Mouse (Mus musculus) forebrain, embryonic 13.5 days (tissue): ENCODE results near the gene Pcyt1a. TPM values are rescaled to one million over a fixed set of nuclear protein-coding genes. Genes with fewer than 3 reads are reported as not detected.

ENCODE experiments used
- ATAC-seq: fragments of 200-750 bp; cut with Nextera tagmentation; 2 replicates; pipeline ENCODE4 v1.8.0; 2017
- H3K27ac ChIP-seq: fragments of 300-500 bp; sonication (generic); 2 replicates; pipeline ENCODE4 v1.5.1; 2015; ENCODE audit warnings: inconsistent platforms, mild to moderate bottlenecking, moderate library complexity
- H3K27me3 ChIP-seq: fragments of 300-500 bp; sonication (generic); 2 replicates; pipeline ENCODE4 v1.6.1; 2015; ENCODE audit warnings: mild to moderate bottlenecking, inconsistent platforms
- H3K36me3 ChIP-seq: fragments of 300-500 bp; sonication (generic); 2 replicates; pipeline ENCODE4 v1.6.1; 2015; ENCODE audit warnings: mild to moderate bottlenecking, inconsistent platforms; ENCODE audit not compliant: poor library complexity, severe bottlenecking
- H3K4me1 ChIP-seq: fragments of 300-500 bp; sonication (generic); 2 replicates; pipeline ENCODE4 v1.6.1; 2015; ENCODE audit warnings: inconsistent platforms
- H3K4me2 ChIP-seq: fragments of 300-500 bp; sonication (generic); 2 replicates; pipeline ENCODE4 v1.6.1; 2015; ENCODE audit warnings: inconsistent platforms, mild to moderate bottlenecking, moderate library complexity
- H3K4me3 ChIP-seq: fragments of 300-500 bp; sonication (generic); 2 replicates; pipeline ENCODE4 v1.5.1; 2015; ENCODE audit warnings: mild to moderate bottlenecking, inconsistent platforms
- H3K9ac ChIP-seq: fragments of 300-500 bp; sonication (generic); 2 replicates; pipeline ENCODE4 v1.6.1; 2015; ENCODE audit warnings: mild to moderate bottlenecking, inconsistent platforms
- H3K9me3 ChIP-seq: fragments of 300-500 bp; sonication (generic); replicated peaks from 2 replicates; pipeline ENCODE4 v1.6.1; 2016; ENCODE audit warnings: inconsistent platforms
- WGBS: fragments of 180-500 bp; shearing (Covaris S2); methylation state at CpG from one replicate; pipeline ENCODE4 v1.1.7; 2015; 5-methylcytosine and 5-hydroxymethylcytosine counted together
- polyA plus RNA-seq: library from polyadenylated mRNA; unstranded; fragments of >200 nt; fragmentation: Nextera tagmentation; extraction: Ambion mirVana; gene quantifications from 2 replicates; pipeline ENCODE4 v1.2.1, GENCODE M21; 2015

The Pcyt1a gene
- polyA plus RNA-seq, 1 experiment from 2014 or later, result 44.1 TPM

DNA sequence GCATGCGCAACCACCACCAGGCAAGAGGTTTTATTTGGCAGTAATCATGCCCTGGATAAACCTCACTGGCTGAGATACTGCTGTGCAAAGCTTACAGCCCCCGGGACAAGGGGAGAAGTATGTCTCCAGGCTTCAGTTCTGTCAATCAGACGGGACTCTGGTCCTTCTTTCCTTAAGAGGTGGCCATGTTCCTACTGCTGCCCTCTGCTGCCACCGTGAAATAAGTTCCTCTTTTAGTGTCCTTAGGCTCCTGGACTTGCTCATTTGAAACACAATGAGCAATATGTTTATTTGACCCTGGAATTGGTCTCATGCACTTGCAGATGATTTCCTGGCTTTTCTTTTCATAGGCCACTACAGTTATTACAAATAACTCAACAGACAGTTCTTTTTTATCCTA lies 29.8 kb downstream of the Pcyt1a start:
- Histone ChIP-seq H3K9ac (no peak overlapping the region), H3K36me3 (peaks cover 32% of the 10 kb centered on the region), H3K9me3 (no peaks in the 10 kb centered on the region), H3K4me3 (no peak overlapping the region), H3K4me2 (no peak overlapping the region), H3K4me1 (no peaks in the 10 kb centered on the region), H3K27me3 (no peaks in the 10 kb centered on the region), H3K27ac (no peak overlapping the region)
- ATAC-seq, result no peak
- 57% methylated on average over 4 of the region's 4 CpGs for WGBS

DNA sequence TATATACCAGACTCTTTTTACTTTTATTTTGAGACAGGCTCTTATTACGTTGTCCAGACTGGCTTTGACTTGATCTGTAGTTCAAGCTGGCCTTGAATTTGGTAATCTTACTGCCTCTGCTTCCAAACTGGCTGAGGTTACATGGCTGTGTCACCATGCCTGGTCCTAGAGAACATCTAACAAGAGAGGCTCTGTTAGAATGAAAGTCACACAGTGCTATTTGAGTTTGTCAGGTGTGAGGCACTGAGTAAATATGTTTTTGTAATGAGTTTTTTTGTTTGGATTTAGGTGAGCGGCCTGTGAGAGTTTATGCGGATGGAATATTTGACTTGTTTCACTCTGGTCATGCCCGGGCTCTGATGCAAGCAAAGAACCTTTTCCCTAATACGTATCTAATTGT lies 31.0 kb downstream of the Pcyt1a start:
- H3K36me3 ChIP-seq, result peaks cover 26% of the 10 kb centered on the region
- no peaks in the 10 kb centered on the region for H3K4me1 ChIP-seq
- no peak overlapping the region for H3K4me2 ChIP-seq
- 96% methylated on average over 5 of the region's 5 CpGs for WGBS
- no peak overlapping the region for H3K27ac ChIP-seq
- H3K27me3 ChIP-seq, result no peaks in the 10 kb centered on the region
- H3K4me3 ChIP-seq, result no peak overlapping the region
- ATAC-seq, result no peak
- no peaks in the 10 kb centered on the region for H3K9me3 ChIP-seq
- no peak overlapping the region for H3K9ac ChIP-seq

DNA sequence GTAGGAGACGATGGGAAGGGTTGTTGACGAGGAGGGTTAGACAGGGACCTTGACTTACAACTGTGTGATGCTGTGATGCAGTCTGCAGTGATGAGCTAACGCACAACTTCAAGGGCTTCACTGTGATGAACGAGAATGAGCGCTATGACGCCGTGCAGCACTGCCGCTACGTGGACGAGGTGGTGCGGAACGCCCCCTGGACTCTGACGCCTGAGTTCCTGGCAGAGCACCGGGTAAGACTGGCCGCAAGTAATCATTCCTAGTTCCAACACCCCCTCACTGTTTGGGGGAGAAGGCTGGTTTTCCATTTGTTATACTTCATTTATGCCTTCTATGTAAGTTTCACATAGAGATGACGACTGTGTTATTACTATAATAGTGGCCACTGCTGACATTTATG lies 32.2 kb downstream of the Pcyt1a start:
- H3K9ac ChIP-seq, result no peak overlapping the region
- no peak overlapping the region for H3K27ac ChIP-seq
- H3K9me3 ChIP-seq, result no peaks in the 10 kb centered on the region
- peaks cover 35% of the 10 kb centered on the region for H3K36me3 ChIP-seq
- no peaks in the 10 kb centered on the region for H3K4me1 ChIP-seq
- no peak overlapping the region for H3K4me3 ChIP-seq
- H3K27me3 ChIP-seq, result no peaks in the 10 kb centered on the region
- no peak overlapping the region for H3K4me2 ChIP-seq
- WGBS, result 93% methylated on average over 16 of the region's 16 CpGs
- ATAC-seq, result no peak

DNA sequence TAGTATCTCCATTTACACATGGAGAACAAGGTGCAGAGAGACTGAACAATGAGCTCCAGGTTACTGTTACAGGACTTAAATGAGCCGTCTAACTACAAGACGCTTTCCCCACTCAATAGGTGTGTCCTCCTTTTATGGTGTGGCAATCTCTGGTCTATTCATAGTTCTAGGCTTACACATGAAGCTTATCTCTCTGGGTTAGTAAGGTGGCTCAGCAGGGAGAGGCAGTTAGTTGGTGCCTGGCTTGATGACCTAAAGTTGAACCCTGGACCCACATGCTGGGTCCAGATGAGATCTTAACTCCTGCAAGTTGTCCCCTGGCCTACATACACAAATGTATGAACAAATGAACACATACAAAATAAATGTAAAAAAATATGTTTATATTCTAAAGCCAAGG lies 32.7 kb downstream of the Pcyt1a start:
- Histone ChIP-seq H3K9me3 (no peaks in the 10 kb centered on the region), H3K27ac (no peak overlapping the region), H3K36me3 (peaks cover 40% of the 10 kb centered on the region), H3K9ac (no peak overlapping the region), H3K4me3 (no peak overlapping the region), H3K4me1 (no peaks in the 10 kb centered on the region), H3K27me3 (no peaks in the 10 kb centered on the region), H3K4me2 (no peak overlapping the region)
- WGBS, result 88% methylated on average over 2 of the region's 2 CpGs
- ATAC-seq, result no peak

DNA sequence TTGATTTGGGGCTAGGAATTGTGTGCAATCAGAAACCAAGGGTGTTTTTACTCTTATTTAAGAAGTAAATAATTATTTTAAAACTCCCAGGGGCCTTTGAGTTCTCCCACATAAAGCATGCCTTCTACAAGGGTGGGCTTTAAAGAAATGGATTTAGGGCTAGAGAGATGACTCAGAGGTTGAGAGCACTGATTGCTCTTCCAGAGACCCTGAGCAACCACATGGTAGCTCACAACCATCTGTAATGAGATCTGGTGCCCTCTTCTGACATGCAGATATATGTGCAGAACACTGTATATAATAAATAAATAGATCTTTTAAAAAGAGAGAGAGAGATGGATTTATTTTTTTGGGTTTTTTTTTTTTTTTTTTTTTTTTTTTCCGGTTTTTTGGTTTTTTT lies 34.2 kb downstream of the Pcyt1a start:
- H3K9ac ChIP-seq, result no peak overlapping the region
- H3K4me1 ChIP-seq, result no peaks in the 10 kb centered on the region
- no peak overlapping the region for H3K27ac ChIP-seq
- 0% methylated on average over 1 of the region's 1 CpGs for WGBS
- H3K27me3 ChIP-seq, result no peaks in the 10 kb centered on the region
- no peak overlapping the region for H3K4me2 ChIP-seq
- ATAC-seq, result no peak
- H3K4me3 ChIP-seq, result no peak overlapping the region
- no peaks in the 10 kb centered on the region for H3K9me3 ChIP-seq
- H3K36me3 ChIP-seq, result peaks cover 53% of the 10 kb centered on the region

DNA sequence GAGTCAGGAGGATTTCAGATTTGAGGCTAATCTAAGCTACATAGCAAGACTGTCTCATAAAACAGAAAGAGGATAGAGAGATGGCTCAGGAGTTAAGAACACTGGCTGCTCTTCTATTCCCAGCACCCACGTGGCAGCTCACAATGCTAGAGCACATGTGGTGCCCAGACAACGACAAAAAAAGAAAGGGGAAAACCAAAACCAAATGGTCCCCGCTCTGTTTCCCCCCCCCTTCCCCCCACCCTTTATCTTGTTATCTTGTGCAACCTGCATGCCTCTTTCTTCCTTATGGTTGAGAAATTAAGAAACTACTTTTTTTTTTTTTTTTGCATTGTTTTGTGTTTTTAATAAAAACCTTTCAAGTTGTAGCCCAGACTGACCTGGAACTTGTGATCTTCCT lies 37.8 kb downstream of the Pcyt1a start:
- H3K9me3 ChIP-seq, result no peaks in the 10 kb centered on the region
- H3K27ac ChIP-seq, result no peak overlapping the region
- H3K9ac ChIP-seq, result no peak overlapping the region
- peaks cover 73% of the 10 kb centered on the region for H3K36me3 ChIP-seq
- no peaks in the 10 kb centered on the region for H3K4me1 ChIP-seq
- WGBS, result 92% methylated on average over 3 of the region's 3 CpGs
- H3K27me3 ChIP-seq, result no peaks in the 10 kb centered on the region
- no peak for ATAC-seq
- no peak overlapping the region for H3K4me3 ChIP-seq
- H3K4me2 ChIP-seq, result no peak overlapping the region

DNA sequence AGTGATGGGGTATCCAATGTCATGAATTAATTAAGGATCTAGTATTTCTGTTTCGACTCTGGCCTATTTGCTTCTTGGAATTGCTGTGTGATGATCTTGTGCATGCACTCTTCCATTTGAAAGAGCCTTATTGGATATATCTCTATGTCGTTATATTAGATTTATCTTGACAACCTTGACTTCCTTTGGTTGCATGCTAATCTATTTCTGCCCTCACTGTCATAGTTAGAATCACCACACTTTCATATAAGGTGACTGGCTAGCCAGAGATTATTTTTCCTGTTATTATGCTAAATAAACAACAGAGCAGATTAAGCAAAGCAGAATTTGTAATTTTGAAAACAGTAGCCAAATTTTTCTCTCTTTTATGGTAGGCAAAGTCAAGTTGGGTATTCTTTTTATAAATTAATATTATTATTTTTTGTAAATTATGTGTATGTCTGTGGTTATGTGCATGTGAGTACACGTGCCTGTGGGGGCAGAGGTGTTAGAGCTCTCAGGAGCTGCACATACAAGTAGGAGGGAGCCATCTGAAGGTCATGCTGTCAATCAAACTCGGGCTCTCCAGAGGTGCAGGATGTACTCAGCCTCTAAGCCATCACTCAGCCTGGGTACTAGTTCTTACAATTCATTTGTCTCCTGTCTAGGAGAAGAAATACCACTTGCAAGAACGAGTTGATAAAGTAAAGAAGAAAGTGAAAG lies 38.8 kb downstream of the Pcyt1a start:
- Histone ChIP-seq H3K27ac (no peak overlapping the region), H3K27me3 (no peaks in the 10 kb centered on the region), H3K4me2 (no peak overlapping the region), H3K36me3 (peaks cover 66% of the 10 kb centered on the region), H3K4me3 (no peak overlapping the region), H3K9ac (no peak overlapping the region), H3K9me3 (no peaks in the 10 kb centered on the region), H3K4me1 (no peaks in the 10 kb centered on the region)
- 83% methylated on average over 5 of the region's 5 CpGs for WGBS
- no peak for ATAC-seq

DNA sequence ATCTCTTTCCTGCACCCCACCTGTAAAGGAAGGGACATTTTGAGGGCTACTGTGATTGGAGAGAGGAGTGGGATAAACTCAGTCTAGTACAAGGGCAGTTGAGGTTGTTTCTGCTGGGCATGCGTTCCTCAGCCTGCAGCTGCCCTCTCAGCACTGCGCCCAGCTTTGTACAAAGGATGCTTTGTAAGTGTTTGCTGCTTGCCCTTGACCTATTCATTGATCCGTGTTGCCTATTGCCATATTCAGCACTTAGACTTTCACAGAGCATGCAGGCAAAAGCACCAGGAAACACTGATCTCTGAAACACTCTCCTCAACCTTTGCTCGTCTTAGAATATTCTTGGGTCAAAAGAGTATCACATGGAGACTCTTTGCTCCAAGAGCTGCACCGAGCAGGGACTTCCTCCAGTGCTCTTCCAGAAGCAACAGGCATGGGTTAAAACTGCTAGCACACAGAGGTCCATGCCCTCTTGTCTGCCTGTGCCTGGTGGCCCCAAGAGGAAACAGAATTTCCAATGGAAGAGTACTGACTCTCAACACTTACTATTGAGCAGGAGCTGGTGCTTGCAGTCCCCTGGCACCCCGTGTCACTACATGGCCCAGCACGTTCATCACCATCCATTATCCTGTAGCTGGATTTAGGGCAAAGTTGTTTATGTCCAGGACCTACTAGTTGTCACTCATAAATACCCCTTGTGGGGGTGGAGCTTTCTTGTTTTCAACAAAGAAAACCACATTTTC lies 41.7 kb downstream of the Pcyt1a start:
- Histone ChIP-seq H3K4me2 (no peak overlapping the region), H3K36me3 (peaks cover 55% of the 10 kb centered on the region), H3K27ac (no peak overlapping the region), H3K9ac (no peak overlapping the region), H3K4me3 (no peak overlapping the region), H3K27me3 (no peaks in the 10 kb centered on the region), H3K9me3 (no peaks in the 10 kb centered on the region), H3K4me1 (no peaks in the 10 kb centered on the region)
- WGBS, result 71% methylated on average over 7 of the region's 7 CpGs
- ATAC-seq, result no peak

DNA sequence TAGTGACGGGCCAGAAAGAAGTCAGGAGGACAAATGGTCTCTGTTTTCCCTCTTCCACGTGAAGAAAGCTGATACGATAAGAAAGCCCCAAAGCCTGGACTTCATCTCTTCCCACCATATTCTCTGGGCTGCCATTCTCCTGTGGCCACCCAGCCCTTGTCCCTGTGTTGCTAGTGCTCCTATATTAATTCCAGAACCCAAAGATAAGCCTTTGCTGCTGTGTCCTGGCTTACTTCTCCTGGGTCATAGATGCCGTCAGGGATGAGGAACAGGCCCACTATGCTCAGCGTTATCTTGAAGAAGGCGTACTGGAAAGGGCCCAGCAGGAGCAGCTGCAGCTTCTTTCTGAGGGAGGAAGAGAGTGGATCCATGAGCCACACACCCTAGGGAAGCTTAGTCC lies 46.6 kb downstream of the Pcyt1a start:
- 95% methylated on average over 6 of the region's 6 CpGs for WGBS
- Histone ChIP-seq H3K4me1 (no peaks in the 10 kb centered on the region), H3K9ac (no peak overlapping the region), H3K36me3 (peaks cover 10% of the 10 kb centered on the region), H3K4me2 (no peak overlapping the region), H3K9me3 (no peaks in the 10 kb centered on the region), H3K27me3 (no peaks in the 10 kb centered on the region), H3K27ac (no peak overlapping the region), H3K4me3 (no peak overlapping the region)
- ATAC-seq, result no peak

DNA sequence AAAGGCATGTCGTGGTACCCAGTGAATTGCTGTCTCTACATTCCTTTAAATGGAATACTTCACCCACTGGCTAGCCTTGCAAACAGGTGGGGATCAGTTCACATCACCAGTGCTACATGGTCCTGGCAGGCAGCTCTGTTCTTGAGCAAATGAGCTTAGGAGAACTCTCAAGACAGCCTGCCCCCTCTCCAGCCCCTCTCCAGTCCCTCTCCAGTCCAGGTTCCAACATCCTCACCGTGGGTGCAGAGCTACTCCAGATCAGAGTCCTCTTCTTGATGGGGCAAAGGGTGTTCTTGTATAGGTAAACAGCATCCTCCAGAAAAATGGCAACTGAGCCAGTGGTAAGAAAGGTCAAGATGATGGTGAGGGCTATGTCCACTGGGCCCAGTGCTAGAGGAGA lies 48.7 kb downstream of the Pcyt1a start:
- Histone ChIP-seq H3K27ac (no peak overlapping the region), H3K4me3 (no peak overlapping the region), H3K9me3 (no peaks in the 10 kb centered on the region), H3K9ac (no peak overlapping the region), H3K27me3 (no peaks in the 10 kb centered on the region), H3K36me3 (no peaks in the 10 kb centered on the region), H3K4me1 (no peaks in the 10 kb centered on the region), H3K4me2 (no peak overlapping the region)
- ATAC-seq, result no peak
- 77% methylated on average over 2 of the region's 2 CpGs for WGBS

DNA sequence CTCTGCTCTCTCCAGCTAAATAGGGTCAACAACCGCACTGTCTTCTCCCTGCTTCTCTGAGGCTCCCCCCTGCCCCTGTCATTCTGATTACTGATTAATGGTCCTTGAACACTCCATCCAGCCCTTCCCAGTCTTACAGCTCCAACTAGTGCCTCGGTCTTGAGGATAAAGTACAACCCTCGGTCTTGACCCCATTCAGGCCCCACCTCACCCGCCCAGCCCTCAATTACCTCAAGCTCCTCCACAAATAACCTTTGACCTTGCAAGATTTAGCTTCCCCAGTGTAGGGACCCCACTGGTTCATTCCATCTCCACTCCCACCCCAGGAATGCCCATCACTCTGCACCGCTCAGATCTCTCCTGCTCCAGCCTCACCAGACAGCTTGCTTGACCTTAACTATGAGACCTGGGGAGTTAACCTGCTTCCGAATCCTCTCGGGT lies 53.7 kb downstream of the Pcyt1a start:
- Histone ChIP-seq H3K4me1 (no peaks in the 10 kb centered on the region), H3K4me2 (no peak overlapping the region), H3K27me3 (no peaks in the 10 kb centered on the region), H3K9ac (no peak overlapping the region), H3K9me3 (no peaks in the 10 kb centered on the region), H3K4me3 (no peak overlapping the region), H3K36me3 (no peaks in the 10 kb centered on the region), H3K27ac (no peak overlapping the region)
- WGBS, result 55% methylated on average over 7 of the region's 7 CpGs
- ATAC-seq, result no peak

DNA sequence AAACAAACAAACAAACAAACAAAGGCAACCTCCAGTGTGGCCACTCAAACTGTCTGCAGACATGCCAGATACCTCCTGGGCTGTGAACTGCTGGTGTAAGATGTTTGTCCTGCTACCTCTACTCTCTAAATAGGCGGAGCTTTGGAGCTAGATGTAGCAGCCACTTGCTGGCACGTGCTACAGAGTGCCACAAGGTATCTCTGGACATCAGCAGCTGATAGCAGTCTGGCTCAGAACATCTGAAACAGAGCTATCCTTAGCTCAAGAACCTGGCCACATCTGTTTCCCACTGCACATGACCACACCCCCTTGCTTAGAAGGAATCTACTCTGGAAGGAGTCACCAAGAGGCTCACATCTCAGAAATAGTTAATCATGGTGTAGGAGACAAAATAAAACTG lies 54.5 kb downstream of the Pcyt1a start:
- H3K27me3 ChIP-seq, result no peaks in the 10 kb centered on the region
- H3K4me3 ChIP-seq, result no peak overlapping the region
- H3K36me3 ChIP-seq, result no peaks in the 10 kb centered on the region
- H3K27ac ChIP-seq, result no peak overlapping the region
- no peak overlapping the region for H3K4me2 ChIP-seq
- WGBS, result 84% methylated on average over 2 of the region's 2 CpGs
- no peak overlapping the region for H3K9ac ChIP-seq
- no peaks in the 10 kb centered on the region for H3K4me1 ChIP-seq
- no peak for ATAC-seq
- no peaks in the 10 kb centered on the region for H3K9me3 ChIP-seq

DNA sequence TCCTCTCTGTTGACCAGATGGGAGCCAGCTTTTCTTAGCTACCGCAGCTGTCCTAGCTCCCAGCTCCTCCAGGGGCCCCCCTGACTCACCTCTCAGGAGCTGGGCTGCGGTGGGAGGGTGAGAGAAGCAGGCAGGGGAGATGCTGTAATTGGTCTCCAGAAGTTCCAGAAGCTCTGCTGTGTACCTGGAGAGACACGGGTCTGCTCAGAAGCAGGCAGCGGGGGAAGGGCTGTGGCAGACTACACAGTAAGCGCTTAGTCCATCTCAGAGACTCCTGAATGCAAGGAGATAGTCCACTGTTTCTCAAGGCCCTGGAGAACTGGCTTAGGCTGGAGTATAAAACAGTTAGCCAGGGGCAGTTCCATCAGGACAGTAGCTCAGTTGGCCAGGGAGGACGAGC lies 55.3 kb downstream of the Pcyt1a start:
- no peak overlapping the region for H3K4me3 ChIP-seq
- no peak overlapping the region for H3K9ac ChIP-seq
- H3K4me2 ChIP-seq, result no peak overlapping the region
- 85% methylated on average over 6 of the region's 6 CpGs for WGBS
- no peak overlapping the region for H3K27ac ChIP-seq
- no peaks in the 10 kb centered on the region for H3K27me3 ChIP-seq
- no peak for ATAC-seq
- no peaks in the 10 kb centered on the region for H3K9me3 ChIP-seq
- H3K4me1 ChIP-seq, result no peaks in the 10 kb centered on the region
- H3K36me3 ChIP-seq, result no peaks in the 10 kb centered on the region
